Mouse (Mus musculus): ENCODE measurements around the gene Rasgrp3. TPM values are rescaled to one million over a fixed set of nuclear protein-coding genes. Genes with fewer than 3 reads are reported as not detected.

The Rasgrp3 gene
- polyA plus RNA-seq, 1 experiment from 2014 or later = 16.5 TPM

DNA sequence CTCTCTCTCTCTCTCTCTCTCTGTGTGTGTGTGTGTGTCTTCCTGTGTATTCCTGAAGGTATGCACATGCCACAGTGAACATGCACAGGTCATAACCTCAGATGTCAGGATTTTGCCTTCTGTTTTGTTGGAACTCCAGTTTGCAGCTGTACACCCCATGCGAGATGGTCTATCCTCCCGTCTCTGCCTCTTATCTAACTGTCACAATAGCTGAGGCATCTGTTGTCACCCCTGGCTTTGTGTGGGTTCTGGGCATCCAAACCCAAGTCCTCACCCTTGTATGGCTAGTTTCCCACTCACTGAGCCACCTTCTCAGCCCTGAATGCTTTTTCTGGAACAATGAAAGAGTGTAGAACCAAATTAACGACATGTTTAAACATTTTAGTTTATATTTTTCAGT lies 44.7 kb downstream of the Rasgrp3 start:
- Histone ChIP-seq H3K9me3 (ENCODE audit: control insufficient read depth, low read depth, low read length) (no peaks in the 10 kb centered on the region), H3K9ac (replicated peaks; ENCODE audit: low read depth, low read length) (no peak overlapping the region), H3K4me3 (ENCODE audit: low read depth, low read length) (no peak overlapping the region), H3K27me3 (ENCODE audit: control insufficient read depth, insufficient read depth, low read length) (no peaks in the 10 kb centered on the region), H3K4me2 (replicated peaks; ENCODE audit: low read depth, low read length) (no peak overlapping the region), H3K4me1 (ENCODE audit: control insufficient read depth, insufficient read depth, low read length) (no peaks in the 10 kb centered on the region), H3K36me3 (ENCODE audit: control insufficient read depth, insufficient read depth, low read length) (no peaks in the 10 kb centered on the region), H3K27ac (ENCODE audit: low read length) (no peak overlapping the region)
- no peak for ATAC-seq (ENCODE audit: insufficient number of reproducible peaks, insufficient read depth, low FRiP score, low read depth)
- 74% methylated on average over 3 of the region's 3 CpGs for WGBS

DNA sequence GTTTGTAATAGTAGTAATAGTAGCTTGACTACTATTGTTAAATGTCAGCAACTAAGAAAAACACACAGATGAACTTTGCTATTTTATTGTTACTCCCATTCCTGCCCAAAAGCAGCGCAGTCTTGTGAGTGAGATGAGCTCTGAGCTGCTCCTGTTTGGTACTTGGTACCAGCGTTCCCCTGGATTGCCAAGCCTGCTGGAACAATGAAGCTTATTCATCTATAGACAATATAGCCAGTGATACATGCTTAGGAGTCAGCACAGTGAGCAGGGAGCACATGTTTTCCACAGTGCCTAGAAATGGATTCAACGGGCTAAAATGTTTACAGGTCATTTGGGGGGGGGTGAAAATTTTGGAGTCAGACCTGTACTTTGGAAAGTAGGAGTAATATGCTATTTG lies 50.5 kb downstream of the Rasgrp3 start:
- 79% methylated on average over 3 of the region's 3 CpGs for WGBS
- Histone ChIP-seq H3K9me3 (ENCODE audit: control insufficient read depth, low read depth, low read length) (no peaks in the 10 kb centered on the region), H3K4me1 (ENCODE audit: control insufficient read depth, insufficient read depth, low read length) (no peaks in the 10 kb centered on the region), H3K4me2 (replicated peaks; ENCODE audit: low read depth, low read length) (no peak overlapping the region), H3K27ac (ENCODE audit: low read length) (no peak overlapping the region), H3K36me3 (ENCODE audit: control insufficient read depth, insufficient read depth, low read length) (no peaks in the 10 kb centered on the region), H3K27me3 (ENCODE audit: control insufficient read depth, insufficient read depth, low read length) (no peaks in the 10 kb centered on the region), H3K4me3 (ENCODE audit: low read depth, low read length) (no peak overlapping the region), H3K9ac (replicated peaks; ENCODE audit: low read depth, low read length) (no peak overlapping the region)
- ATAC-seq (ENCODE audit: insufficient number of reproducible peaks, insufficient read depth, low FRiP score, low read depth) = no peak

DNA sequence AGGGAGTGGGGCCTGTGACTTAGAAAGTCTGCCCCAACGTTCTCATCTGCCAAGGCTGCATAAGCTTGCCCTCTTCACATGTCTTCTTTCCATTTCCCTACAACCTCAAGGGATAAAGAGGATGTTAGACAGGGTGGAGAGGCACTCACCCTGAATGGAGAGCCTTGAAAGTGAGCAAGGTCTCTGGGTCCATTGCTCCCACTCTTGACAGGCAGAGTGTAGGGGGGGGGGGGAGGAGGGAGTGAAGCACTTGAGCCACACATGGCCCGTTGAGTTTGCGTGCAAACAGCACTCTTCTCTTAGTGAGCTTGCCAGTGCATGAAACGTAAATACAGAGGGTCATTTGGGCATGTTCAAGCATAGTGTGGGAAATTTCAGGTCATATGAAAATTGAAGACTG lies 59.5 kb downstream of the Rasgrp3 start:
- Histone ChIP-seq H3K27ac (ENCODE audit: low read length) (no peak overlapping the region), H3K9me3 (ENCODE audit: control insufficient read depth, low read depth, low read length) (no peaks in the 10 kb centered on the region), H3K4me1 (ENCODE audit: control insufficient read depth, insufficient read depth, low read length) (no peaks in the 10 kb centered on the region), H3K36me3 (ENCODE audit: control insufficient read depth, insufficient read depth, low read length) (no peaks in the 10 kb centered on the region), H3K27me3 (ENCODE audit: control insufficient read depth, insufficient read depth, low read length) (no peaks in the 10 kb centered on the region), H3K9ac (replicated peaks; ENCODE audit: low read depth, low read length) (no peak overlapping the region), H3K4me3 (ENCODE audit: low read depth, low read length) (no peak overlapping the region), H3K4me2 (replicated peaks; ENCODE audit: low read depth, low read length) (no peak overlapping the region)
- ATAC-seq (ENCODE audit: insufficient number of reproducible peaks, insufficient read depth, low FRiP score, low read depth) = no peak
- WGBS = 57% methylated on average over 4 of the region's 4 CpGs

DNA sequence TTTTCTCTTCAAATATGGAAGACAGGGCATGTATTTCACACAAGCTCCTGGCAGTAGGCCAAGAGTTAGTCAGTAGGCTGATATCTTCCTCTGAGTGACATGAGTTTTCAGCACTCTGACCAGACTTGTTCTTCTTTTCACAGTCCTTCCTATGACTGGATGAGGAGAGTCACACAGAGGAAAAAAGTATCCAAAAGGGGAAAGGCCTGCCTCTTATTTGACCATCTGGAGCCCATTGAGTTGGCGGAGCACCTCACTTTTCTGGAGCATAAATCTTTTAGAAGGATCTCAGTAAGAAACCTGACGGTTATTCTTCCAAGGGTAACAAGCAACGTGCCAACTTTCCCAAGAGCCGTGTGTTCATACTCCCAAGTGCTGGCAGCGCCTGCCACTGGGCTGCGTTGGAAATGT lies 62.5 kb downstream of the Rasgrp3 start:
- Histone ChIP-seq H3K36me3 (ENCODE audit: control insufficient read depth, insufficient read depth, low read length) (no peaks in the 10 kb centered on the region), H3K9ac (replicated peaks; ENCODE audit: low read depth, low read length) (no peak overlapping the region), H3K9me3 (ENCODE audit: control insufficient read depth, low read depth, low read length) (no peaks in the 10 kb centered on the region), H3K27ac (ENCODE audit: low read length) (no peak overlapping the region), H3K4me1 (ENCODE audit: control insufficient read depth, insufficient read depth, low read length) (no peaks in the 10 kb centered on the region), H3K27me3 (ENCODE audit: control insufficient read depth, insufficient read depth, low read length) (no peaks in the 10 kb centered on the region), H3K4me3 (ENCODE audit: low read depth, low read length) (no peak overlapping the region), H3K4me2 (replicated peaks; ENCODE audit: low read depth, low read length) (no peak overlapping the region)
- 86% methylated on average over 6 of the region's 6 CpGs for WGBS
- ATAC-seq (ENCODE audit: insufficient number of reproducible peaks, insufficient read depth, low FRiP score, low read depth) = no peak

DNA sequence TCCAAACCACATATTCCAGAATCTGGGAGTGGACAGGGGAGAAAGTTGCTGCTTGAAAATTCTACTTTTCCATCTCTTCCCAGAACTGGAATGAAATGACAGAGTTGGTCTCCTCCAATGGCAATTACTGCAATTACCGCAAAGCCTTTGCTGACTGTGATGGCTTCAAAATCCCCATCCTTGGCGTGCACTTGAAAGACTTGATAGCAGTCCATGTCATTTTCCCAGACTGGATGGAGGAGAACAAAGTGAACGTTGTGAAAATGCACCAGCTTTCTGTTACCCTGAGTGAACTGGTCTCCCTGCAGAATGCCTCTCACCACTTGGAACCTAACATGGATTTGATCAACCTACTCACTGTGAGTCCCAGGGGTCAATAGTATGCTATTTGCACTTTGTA lies 67.3 kb downstream of the Rasgrp3 start:
- H3K4me1 ChIP-seq (ENCODE audit: control insufficient read depth, insufficient read depth, low read length) = no peaks in the 10 kb centered on the region
- H3K4me3 ChIP-seq (ENCODE audit: low read depth, low read length) = no peak overlapping the region
- no peak for ATAC-seq (ENCODE audit: insufficient number of reproducible peaks, insufficient read depth, low FRiP score, low read depth)
- no peak overlapping the region for H3K27ac ChIP-seq (ENCODE audit: low read length)
- no peak overlapping the region for H3K9ac ChIP-seq (replicated peaks; ENCODE audit: low read depth, low read length)
- H3K27me3 ChIP-seq (ENCODE audit: control insufficient read depth, insufficient read depth, low read length) = no peaks in the 10 kb centered on the region
- H3K4me2 ChIP-seq (replicated peaks; ENCODE audit: low read depth, low read length) = no peak overlapping the region
- no peaks in the 10 kb centered on the region; the same call in 1 of the 2 replicates for H3K36me3 ChIP-seq (ENCODE audit: control insufficient read depth, insufficient read depth, low read length)
- 89% methylated on average over 3 of the region's 3 CpGs for WGBS
- H3K9me3 ChIP-seq (ENCODE audit: control insufficient read depth, low read depth, low read length) = no peaks in the 10 kb centered on the region

DNA sequence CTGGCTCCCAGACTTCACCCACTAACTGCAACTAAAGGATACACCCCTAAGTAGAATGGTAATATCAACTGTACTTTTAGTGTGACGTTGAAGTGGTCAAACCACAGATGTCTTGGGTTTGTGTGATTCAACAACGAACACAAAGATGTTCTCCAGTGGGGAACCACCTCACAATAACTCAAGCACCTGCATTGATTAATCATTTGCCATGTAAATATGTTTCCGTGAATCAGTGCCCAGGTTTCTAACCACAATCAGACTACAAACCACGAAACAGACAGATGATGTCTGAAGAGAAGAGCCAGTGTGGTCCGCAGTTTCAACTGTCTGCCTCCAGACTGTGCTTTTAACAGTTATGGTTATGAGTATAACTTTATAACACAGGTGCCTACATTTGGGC lies 69.4 kb downstream of the Rasgrp3 start:
- Histone ChIP-seq H3K27me3 (ENCODE audit: control insufficient read depth, insufficient read depth, low read length) (no peaks in the 10 kb centered on the region), H3K4me3 (ENCODE audit: low read depth, low read length) (no peak overlapping the region), H3K9me3 (ENCODE audit: control insufficient read depth, low read depth, low read length) (no peaks in the 10 kb centered on the region), H3K4me1 (ENCODE audit: control insufficient read depth, insufficient read depth, low read length) (no peaks in the 10 kb centered on the region), H3K9ac (replicated peaks; ENCODE audit: low read depth, low read length) (no peak overlapping the region), H3K27ac (ENCODE audit: low read length) (no peak overlapping the region), H3K4me2 (replicated peaks; ENCODE audit: low read depth, low read length) (no peak overlapping the region), H3K36me3 (ENCODE audit: control insufficient read depth, insufficient read depth, low read length) (no peaks in the 10 kb centered on the region; the same call in 1 of the 2 replicates)
- 84% methylated on average over 5 of the region's 5 CpGs for WGBS
- no peak for ATAC-seq (ENCODE audit: insufficient number of reproducible peaks, insufficient read depth, low FRiP score, low read depth)

DNA sequence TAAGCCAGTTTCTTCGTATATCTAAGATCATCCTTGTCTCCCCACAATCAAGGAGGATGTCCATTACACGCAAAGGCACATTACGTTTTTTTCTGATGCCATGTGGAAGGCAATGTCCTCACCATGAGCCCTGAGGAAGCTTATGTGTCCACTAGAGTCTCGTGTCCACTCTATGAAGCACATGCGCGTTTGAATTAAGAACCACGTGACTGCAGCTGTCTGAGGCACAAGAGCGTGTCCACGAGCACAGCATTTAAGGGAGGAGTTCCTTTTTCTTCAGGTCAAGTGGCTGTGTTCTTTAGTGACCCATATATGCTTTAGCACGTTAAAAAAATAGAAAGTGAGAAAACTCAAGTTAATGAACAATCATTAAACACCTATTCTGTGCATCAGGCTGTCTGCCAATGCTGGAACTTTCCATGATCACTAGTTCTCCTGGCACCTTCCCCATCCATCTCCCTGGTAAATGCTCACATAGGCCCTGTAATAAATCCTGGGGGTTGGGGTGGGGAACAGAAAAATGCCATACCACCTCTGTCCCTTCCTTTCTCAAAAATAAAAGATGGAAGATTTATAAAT lies 70.5 kb downstream of the Rasgrp3 start:
- H3K27me3 ChIP-seq (ENCODE audit: control insufficient read depth, insufficient read depth, low read length) = no peaks in the 10 kb centered on the region
- H3K9ac ChIP-seq (replicated peaks; ENCODE audit: low read depth, low read length) = no peak overlapping the region
- no peak overlapping the region for H3K4me3 ChIP-seq (ENCODE audit: low read depth, low read length)
- no peak overlapping the region for H3K4me2 ChIP-seq (replicated peaks; ENCODE audit: low read depth, low read length)
- ATAC-seq (ENCODE audit: insufficient number of reproducible peaks, insufficient read depth, low FRiP score, low read depth) = no peak
- 90% methylated on average over 10 of the region's 10 CpGs for WGBS
- H3K27ac ChIP-seq (ENCODE audit: low read length) = no peak overlapping the region
- H3K36me3 ChIP-seq (ENCODE audit: control insufficient read depth, insufficient read depth, low read length) = no peaks in the 10 kb centered on the region; the same call in 1 of the 2 replicates
- no peaks in the 10 kb centered on the region for H3K9me3 ChIP-seq (ENCODE audit: control insufficient read depth, low read depth, low read length)
- no peaks in the 10 kb centered on the region for H3K4me1 ChIP-seq (ENCODE audit: control insufficient read depth, insufficient read depth, low read length)

DNA sequence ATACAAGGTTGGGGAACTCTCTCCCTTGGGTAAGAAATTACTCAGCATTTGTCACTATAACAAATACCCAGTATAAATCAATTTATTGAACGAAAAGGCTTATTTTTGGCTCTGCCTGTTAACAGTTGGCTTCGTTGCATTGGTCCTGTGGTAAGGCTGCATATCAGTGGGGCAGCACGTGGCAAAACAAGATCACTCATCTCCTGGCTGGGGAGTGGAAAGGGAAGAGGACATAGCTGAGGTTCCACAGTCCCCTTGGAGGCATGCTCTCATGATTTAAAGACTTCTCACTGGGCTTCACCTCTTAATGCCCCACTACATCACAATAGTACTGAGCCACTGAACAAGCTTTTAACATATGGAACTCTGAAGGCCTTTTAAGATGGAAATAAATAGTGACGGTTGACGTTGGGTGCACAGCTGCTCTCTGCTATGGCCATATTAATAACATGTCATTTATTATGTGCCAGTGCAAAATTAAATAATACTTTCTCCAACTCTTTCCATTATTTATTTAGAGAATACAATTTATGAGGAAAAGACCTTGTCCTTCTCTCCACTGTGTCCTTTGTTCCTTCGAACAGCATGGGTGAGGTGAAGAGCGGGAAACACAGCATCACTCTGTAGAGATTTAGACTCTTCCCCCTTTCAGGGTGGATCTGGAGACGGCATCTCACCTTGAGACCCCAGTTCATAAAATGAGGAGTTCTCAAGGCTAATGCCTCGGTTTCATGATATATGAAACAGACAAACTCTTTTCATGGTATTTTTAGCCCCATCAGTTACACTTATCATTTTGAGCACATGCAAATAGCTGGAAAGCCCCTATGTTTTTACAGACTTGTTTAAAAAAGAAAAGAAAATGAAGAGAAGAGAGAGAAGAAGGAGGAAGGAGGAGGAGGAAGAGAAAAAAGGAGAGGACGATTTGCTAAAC lies 71.3 kb downstream of the Rasgrp3 start:
- H3K36me3 ChIP-seq (ENCODE audit: control insufficient read depth, insufficient read depth, low read length) = no peaks in the 10 kb centered on the region; the same call in 1 of the 2 replicates
- H3K27ac ChIP-seq (ENCODE audit: low read length) = no peak overlapping the region
- no peaks in the 10 kb centered on the region for H3K27me3 ChIP-seq (ENCODE audit: control insufficient read depth, insufficient read depth, low read length)
- WGBS = 64% methylated on average over 10 of the region's 10 CpGs
- ATAC-seq (ENCODE audit: insufficient number of reproducible peaks, insufficient read depth, low FRiP score, low read depth) = no peak
- no peak overlapping the region for H3K4me3 ChIP-seq (ENCODE audit: low read depth, low read length)
- H3K4me1 ChIP-seq (ENCODE audit: control insufficient read depth, insufficient read depth, low read length) = no peaks in the 10 kb centered on the region
- no peak overlapping the region for H3K4me2 ChIP-seq (replicated peaks; ENCODE audit: low read depth, low read length)
- H3K9ac ChIP-seq (replicated peaks; ENCODE audit: low read depth, low read length) = no peak overlapping the region
- no peaks in the 10 kb centered on the region for H3K9me3 ChIP-seq (ENCODE audit: control insufficient read depth, low read depth, low read length)

Data from stomach, embryonic 14.5 days (tissue).